21 mouse cellular contexts compared by ENCODE assay signal in genomic region chr7:109209804-109210203, GRCm38 (mm10). TPM values are rescaled to one million over a fixed set of nuclear protein-coding genes. Genes with fewer than 3 reads are reported as not detected.
DNase-seq lines count a peak whose midpoint lies in the region; ATAC-seq and TF ChIP-seq lines count a peak whose summit lies in the region.
"Had no signal": no experiment of that assay in that cellular context is flagged by ENCODE, and none has a peak within 500 bp of the region (broad histone marks: within the 10 kb centered on the region; RNA-seq: fewer than 3 reads in every experiment).

No protein-coding gene starts in this region.

- no peaks in the 10 kb centered on the region for H3K9me3 ChIP-seq in kidney, postnatal 0 days (replicated peaks; ENCODE audit: low read length)
- H3K9me3 ChIP-seq in kidney, embryonic 15.5 days (replicated peaks): no peaks in the 10 kb centered on the region
- no peaks in the 10 kb centered on the region for H3K9me3 ChIP-seq in MEL (replicated peaks; ENCODE audit: insufficient read depth, low read length)
- H3K9me3 ChIP-seq: forebrain, embryonic 13.5 days had no signal

- no peaks in the 10 kb centered on the region for H3K79me2 ChIP-seq in MEL (ENCODE audit: control insufficient read depth, insufficient read depth, low read length, poor library complexity)

- TF ChIP-seq CTCF in kidney, postnatal 0 days (IDR thresholded peaks at IDR 0.05; ENCODE audit: low read depth): no peak
- no peak for TF ChIP-seq CTCF in MEL (IDR thresholded peaks at IDR 0.05 in 2 of 3, conservative IDR thresholded peaks at IDR 0.05 in 1 of 3; ENCODE audit: control insufficient read depth in 1 of 3, insufficient read depth in 1 of 3, low read depth in 2 of 3, low read length in 3 of 3, poor library complexity in 1 of 3, severe bottlenecking in 1 of 3)

- no peak for TF ChIP-seq EP300 in MEL (IDR thresholded peaks at IDR 0.05; ENCODE audit: low read depth in 1 of 2, low read length in 2 of 2)

- H3K27ac ChIP-seq in kidney, postnatal 0 days: no peak overlapping the region
- H3K27ac ChIP-seq in kidney, embryonic 15.5 days: no peak overlapping the region
- H3K27ac ChIP-seq in MEL (ENCODE audit: control insufficient read depth, low read depth, low read length): no peak overlapping the region
- H3K27ac ChIP-seq: forebrain, embryonic 13.5 days; liver, embryonic 14.5 days had no signal

- no peak for TF ChIP-seq POLR2A in MEL (IDR thresholded peaks at IDR 0.05; ENCODE audit: control insufficient read depth in 1 of 2, insufficient read depth in 1 of 2, low read depth in 1 of 2, low read length in 2 of 2, poor library complexity in 1 of 2)

- no peak for TF ChIP-seq RAD21 in MEL (IDR thresholded peaks at IDR 0.05; ENCODE audit: low read depth, low read length)

- no peaks in the 10 kb centered on the region for H3K36me3 ChIP-seq in kidney, postnatal 0 days (ENCODE audit: insufficient read depth, low read length)
- no peaks in the 10 kb centered on the region for H3K36me3 ChIP-seq in kidney, embryonic 15.5 days
- no peaks in the 10 kb centered on the region for H3K36me3 ChIP-seq in MEL (ENCODE audit: control insufficient read depth in 1 of 2, insufficient read depth in 2 of 2, low read length in 2 of 2)
- no peaks in the 10 kb centered on the region for H3K36me3 ChIP-seq in splenic B cell, adult 2 months (ENCODE audit: control insufficient read depth, insufficient read depth, low read length, poor library complexity, severe bottlenecking)

- H3K4me2 ChIP-seq in kidney, postnatal 0 days (ENCODE audit: low read length): no peak overlapping the region
- no peak overlapping the region for H3K4me2 ChIP-seq in kidney, embryonic 15.5 days
- H3K4me2 ChIP-seq: forebrain, embryonic 13.5 days had no signal

- no peaks in the 10 kb centered on the region for H3K27me3 ChIP-seq in kidney, postnatal 0 days (ENCODE audit: insufficient read depth, low read length)
- H3K27me3 ChIP-seq in kidney, embryonic 15.5 days: no peaks in the 10 kb centered on the region
- H3K27me3 ChIP-seq in MEL (ENCODE audit: control insufficient read depth in 1 of 2, insufficient read depth in 2 of 2, low read length in 2 of 2): no peaks in the 10 kb centered on the region
- no peaks in the 10 kb centered on the region for H3K27me3 ChIP-seq in splenic B cell, adult 2 months (ENCODE audit: control insufficient read depth, insufficient read depth, low read length, poor library complexity, severe bottlenecking)

- H3K4me3 ChIP-seq in kidney, postnatal 0 days (replicated peaks; ENCODE audit: low read depth, low read length): no peak overlapping the region
- no peak overlapping the region for H3K4me3 ChIP-seq in kidney, embryonic 15.5 days (replicated peaks)
- H3K4me3 ChIP-seq in MEL (ENCODE audit: control insufficient read depth in 1 of 2, insufficient read depth in 1 of 2, low read depth in 2 of 2, low read length in 2 of 2): no peak overlapping the region
- H3K4me3 ChIP-seq: forebrain, embryonic 13.5 days had no signal

- 51% methylated on average over 2 of the region's 2 CpGs for WGBS in kidney, postnatal 0 days
- WGBS in kidney, embryonic 15.5 days: 68% methylated on average over 2 of the region's 2 CpGs

- ATAC-seq in kidney, postnatal 0 days (replicated peaks; ENCODE audit: low FRiP score, low read depth): no peak
- ATAC-seq in kidney, embryonic 15.5 days (replicated peaks; ENCODE audit: low FRiP score): no peak
- peak; percentile 87 for ATAC-seq in granulocyte monocyte progenitor cell, adult 5-6 weeks (replicated peaks; ENCODE audit: poor library complexity, severe bottlenecking)
- ATAC-seq: activated CD4-positive, CD25-positive, alpha-beta regulatory T cell, adult 4 months; forebrain, embryonic 13.5 days; midbrain, embryonic 16.5 days had no signal

- H3K9ac ChIP-seq in kidney, postnatal 0 days (ENCODE audit: low read depth, low read length): no peak overlapping the region
- H3K9ac ChIP-seq in kidney, embryonic 15.5 days: no peak overlapping the region
- no peak overlapping the region for H3K9ac ChIP-seq in MEL (ENCODE audit: control insufficient read depth, low read depth, low read length, poor library complexity, severe bottlenecking)
- H3K9ac ChIP-seq: forebrain, embryonic 13.5 days; liver, embryonic 14.5 days had no signal

- H3K4me1 ChIP-seq in kidney, postnatal 0 days (replicated peaks; ENCODE audit: insufficient read depth, low read length): no peaks in the 10 kb centered on the region
- no peaks in the 10 kb centered on the region for H3K4me1 ChIP-seq in kidney, embryonic 15.5 days
- no peaks in the 10 kb centered on the region for H3K4me1 ChIP-seq in MEL (ENCODE audit: control insufficient read depth in 1 of 2, insufficient read depth in 2 of 2, low read length in 2 of 2)
- H3K4me1 ChIP-seq: forebrain, embryonic 13.5 days had no signal

- DNase-seq in kidney, postnatal 0 days (ENCODE audit: low spot score): peak; percentile 70
- DNase-seq in MEL (ENCODE audit: low read depth, low spot score): peak; percentile 2
- peak; percentile 4 for DNase-seq in splenic B cell, adult 2 months (ENCODE audit: low read depth, low spot score)
- no peak for DNase-seq in embryo, embryonic 10.5 days (ENCODE audit: low spot score)
- no peak for DNase-seq in layer of hippocampus, adult 9-11 months
- DNase-seq: adrenal gland, postnatal 10 days; cerebellum, adult 18-20 months; cerebellum, postnatal 25 days; gastrocnemius, postnatal 25 days; kidney, adult 18-20 months; kidney, postnatal 14 days; retina, postnatal 1 day; thymus, postnatal 36 days had no signal

TF ChIP-seq in MEL, 35 proteins besides CTCF, POLR2A, EP300 and RAD21:
- no peak for TF ChIP-seq USF1 (IDR thresholded peaks at IDR 0.05; ENCODE audit: low read depth, low read length)
- no peak for TF ChIP-seq MEF2A (IDR thresholded peaks at IDR 0.05; ENCODE audit: extremely low read depth, insufficient replicate concordance, low read depth, low read length, poor library complexity, severe bottlenecking)
- TF ChIP-seq MAX (IDR thresholded peaks at IDR 0.05; ENCODE audit: low read length): no peak
- no peak for TF ChIP-seq MYC (IDR thresholded peaks at IDR 0.05; ENCODE audit: low read depth, low read length)
- no peak for TF ChIP-seq E2F4 (IDR thresholded peaks at IDR 0.05; ENCODE audit: borderline replicate concordance, low read depth, low read length)
- no peak for TF ChIP-seq CHD2 (IDR thresholded peaks at IDR 0.05; ENCODE audit: low read length)
- no peak for TF ChIP-seq MAFK (IDR thresholded peaks at IDR 0.05; ENCODE audit: borderline replicate concordance, low read depth, low read length)
- no peak for TF ChIP-seq MYB (IDR thresholded peaks at IDR 0.05; ENCODE audit: low read depth, low read length)
- TF ChIP-seq GABPA (IDR thresholded peaks at IDR 0.05; ENCODE audit: low read depth, low read length): no peak
- no peak for TF ChIP-seq TCF12 (IDR thresholded peaks at IDR 0.05; ENCODE audit: low read depth, low read length)
- TF ChIP-seq ZMIZ1 (IDR thresholded peaks at IDR 0.05; ENCODE audit: low read depth, low read length): no peak
- no peak for TF ChIP-seq TAL1 (IDR thresholded peaks at IDR 0.05; ENCODE audit: low read length)
- no peak for TF ChIP-seq CHD1 (IDR thresholded peaks at IDR 0.05; ENCODE audit: low read depth, low read length)
- no peak for TF ChIP-seq GATA1 (IDR thresholded peaks at IDR 0.05; ENCODE audit: low read depth, low read length)
- no peak for TF ChIP-seq UBTF (IDR thresholded peaks at IDR 0.05; ENCODE audit: borderline replicate concordance, insufficient read depth, low read depth, low read length)

RNA-seq across cellular contexts. Expression of gene Lmo1, which starts 34.8 kb away (rescaled TPM):
- polyA plus RNA-seq in kidney, postnatal 0 days (2015; fragmentation: Nextera tagmentation; extraction: Ambion mirVana): 8.7 and 11.0 TPM in 2 replicates
- 8.9 and 9.0 TPM in 2 replicates for polyA plus RNA-seq in kidney, embryonic 15.5 days (2015; fragmentation: Nextera tagmentation; extraction: Ambion mirVana)
- total RNA-seq in MEL (2012; rRNA removed): not detected in 2 replicates
- not detected for polyA plus RNA-seq in MEL (2012; ENCODE audit: insufficient read depth in 1 of 2, insufficient read length in 2 of 2, low read depth in 1 of 2, low replicate concordance in 2 of 2, missing spikeins in 1 of 2)
- total RNA-seq in granulocyte monocyte progenitor cell, adult 5-6 weeks (2014; fragmentation: Nextera tagmentation): 23.7 and 33.5 TPM in 2 replicates
- total RNA-seq in granulocyte monocyte progenitor cell, adult 5-6 weeks (2017): 7.1 and 9.4 TPM in 2 replicates
- total RNA-seq: megakaryocyte-erythroid progenitor cell, adult 5-6 weeks; neutrophil, adult 5-6 weeks had no signal
- polyA plus RNA-seq: activated CD4-positive, CD25-positive, alpha-beta regulatory T cell, adult 4 months had no signal

Comparison
In these comparisons a context has a peak if more than half of its experiments do, and no peak if none do; other contexts are left out.
1. DNase-seq: peak in kidney, postnatal 0 days (single experiment), MEL (single experiment) and splenic B cell, adult 2 months (single experiment); none in embryo, embryonic 10.5 days (single experiment) and layer of hippocampus, adult 9-11 months (single experiment).